Mouse (Mus musculus) kidney, embryonic 16.5 days (tissue): Measurements from ENCODE around the gene Tmem183a. TPM values are rescaled to one million over a fixed set of nuclear protein-coding genes. Genes with fewer than 3 reads are reported as not detected.
A peak's percentile ranks its signal among the peaks of the same experiment; 100 is the strongest.

Source experiments
- ATAC-seq: fragments of 200-750 bp; cut with Nextera tagmentation; 2 replicates; pipeline ENCODE4 v1.8.0; 2017; ENCODE audit warnings: moderate TSS enrichment; ENCODE audit not compliant: low FRiP score, low TSS enrichment
- H3K27ac ChIP-seq: fragments of 300-500 bp; sonication (generic); 2 replicates; pipeline ENCODE4 v1.5.1; 2014; ENCODE audit warnings: low read length
- H3K27me3 ChIP-seq: fragments of 300-500 bp; sonication (generic); 2 replicates; pipeline ENCODE4 v1.6.1; 2014; ENCODE audit warnings: low read length, control low read depth, mixed read lengths; ENCODE audit not compliant: insufficient read depth
- H3K36me3 ChIP-seq: fragments of 300-500 bp; sonication (generic); 2 replicates; pipeline ENCODE4 v1.6.1; 2014; ENCODE audit warnings: low read length, control low read depth, mixed read lengths; ENCODE audit not compliant: insufficient read depth
- H3K4me1 ChIP-seq: fragments of 300-500 bp; sonication (generic); 2 replicates; pipeline ENCODE4 v1.6.1; 2014; ENCODE audit warnings: low read length, control low read depth, mixed read lengths; ENCODE audit not compliant: insufficient read depth
- H3K4me2 ChIP-seq: fragments of 300-500 bp; sonication (generic); replicated peaks from 2 replicates; pipeline ENCODE4 v1.6.1; 2014; ENCODE audit warnings: low read depth, low read length
- H3K4me3 ChIP-seq: fragments of 300-500 bp; sonication (generic); 2 replicates; pipeline ENCODE4 v1.5.1; 2014; ENCODE audit warnings: mild to moderate bottlenecking, low read length
- H3K9ac ChIP-seq: fragments of 300-500 bp; sonication (generic); replicated peaks from 2 replicates; pipeline ENCODE4 v1.6.1; 2014; ENCODE audit warnings: low read length
- H3K9me3 ChIP-seq: fragments of 300-500 bp; sonication (generic); 2 replicates; pipeline ENCODE4 v1.6.1; 2016; ENCODE audit warnings: low read length, control low read depth
- WGBS: fragments of 180-500 bp; shearing (Covaris S2); extraction: QIAGEN DNeasy Blood & Tissue Kit; methylation state at CpG from one replicate; pipeline ENCODE4 v1.1.7; 2014; 5-methylcytosine and 5-hydroxymethylcytosine counted together
- polyA plus RNA-seq: library from polyadenylated mRNA; unstranded; fragments of >200 nt; fragmentation: Nextera tagmentation; extraction: Ambion mirVana; gene quantifications from 2 replicates; pipeline ENCODE4 v1.2.1, GENCODE M21; 2015

Tmem183a gene
- polyA plus RNA-seq, 1 experiment from 2014 or later, result 88.8 TPM

DNA sequence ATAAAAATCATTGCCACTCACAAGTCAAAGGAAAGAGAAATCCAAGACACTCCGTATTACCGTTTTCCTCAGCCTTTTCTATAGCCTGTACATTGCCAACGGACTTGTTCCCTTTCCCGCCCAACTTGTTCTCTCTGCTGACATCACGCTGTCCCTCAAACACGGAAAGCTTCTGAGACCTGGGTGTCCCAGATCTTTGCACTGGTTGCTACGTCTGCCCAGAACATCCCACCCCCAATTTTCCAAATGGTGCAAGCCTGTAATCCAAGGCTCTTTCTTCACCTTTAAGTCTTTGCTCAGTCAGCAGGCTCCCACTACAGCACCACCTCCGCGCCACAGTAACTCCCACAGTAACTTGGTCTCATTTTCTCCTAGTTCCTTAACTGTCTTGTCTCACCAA, 56.8 kb downstream of the Tmem183a start:
- no peak overlapping the region for H3K4me3 ChIP-seq
- H3K36me3 ChIP-seq, result no peaks in the 10 kb centered on the region
- H3K9ac ChIP-seq, result no peak overlapping the region
- H3K4me1 ChIP-seq, result peaks cover 9% of the 10 kb centered on the region
- no peak overlapping the region for H3K4me2 ChIP-seq
- ATAC-seq, result no peak
- WGBS, result 89% methylated on average over 9 of the region's 9 CpGs
- no peaks in the 10 kb centered on the region for H3K9me3 ChIP-seq
- H3K27me3 ChIP-seq, result peaks cover 2% of the 10 kb centered on the region; the same call in 1 of the 2 replicates
- H3K27ac ChIP-seq, result no peak overlapping the region

DNA sequence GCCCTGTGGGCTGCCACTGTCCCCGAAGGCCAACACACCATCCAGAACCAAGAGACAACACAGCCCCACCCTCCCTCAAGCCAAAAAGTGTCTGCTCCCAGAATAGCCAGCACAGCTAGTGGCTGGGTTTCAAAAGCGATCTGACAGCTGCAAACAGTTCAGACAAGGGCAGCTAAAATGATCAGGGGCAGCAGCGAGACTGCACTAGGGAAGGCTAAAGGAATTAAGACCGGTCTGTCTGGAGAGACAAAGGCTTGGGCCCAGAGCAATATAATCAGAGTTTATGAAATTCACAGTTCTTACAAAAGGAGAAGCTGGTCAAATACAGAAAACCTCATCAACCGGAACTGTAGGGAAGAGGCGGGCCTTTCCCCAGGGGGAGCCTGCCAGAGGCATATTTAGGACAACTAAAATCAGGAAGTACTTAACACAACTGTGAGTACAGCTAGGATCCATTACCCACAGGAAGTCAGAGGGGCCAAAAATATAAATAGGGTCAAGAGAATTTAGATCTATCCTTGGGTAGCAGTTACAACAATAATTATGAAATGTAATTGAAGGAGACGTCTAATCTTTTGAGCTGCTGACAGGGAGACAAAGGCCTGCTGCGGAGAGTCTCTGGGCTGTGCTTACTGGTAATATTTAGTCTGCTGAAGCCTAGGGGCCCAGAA, 59.1 kb downstream of the Tmem183a start:
- H3K4me1 ChIP-seq, result peaks cover 14% of the 10 kb centered on the region
- no peaks in the 10 kb centered on the region for H3K9me3 ChIP-seq
- H3K9ac ChIP-seq, result no peak overlapping the region
- H3K4me3 ChIP-seq, result no peak overlapping the region
- H3K27me3 ChIP-seq, result peaks cover 15% of the 10 kb centered on the region
- peak overlapping the region; percentile 64; the same call in 1 of the 2 replicates for H3K27ac ChIP-seq
- no peak for ATAC-seq
- no peak overlapping the region for H3K4me2 ChIP-seq
- 46% methylated on average over 8 of the region's 8 CpGs for WGBS
- H3K36me3 ChIP-seq, result no peaks in the 10 kb centered on the region

DNA sequence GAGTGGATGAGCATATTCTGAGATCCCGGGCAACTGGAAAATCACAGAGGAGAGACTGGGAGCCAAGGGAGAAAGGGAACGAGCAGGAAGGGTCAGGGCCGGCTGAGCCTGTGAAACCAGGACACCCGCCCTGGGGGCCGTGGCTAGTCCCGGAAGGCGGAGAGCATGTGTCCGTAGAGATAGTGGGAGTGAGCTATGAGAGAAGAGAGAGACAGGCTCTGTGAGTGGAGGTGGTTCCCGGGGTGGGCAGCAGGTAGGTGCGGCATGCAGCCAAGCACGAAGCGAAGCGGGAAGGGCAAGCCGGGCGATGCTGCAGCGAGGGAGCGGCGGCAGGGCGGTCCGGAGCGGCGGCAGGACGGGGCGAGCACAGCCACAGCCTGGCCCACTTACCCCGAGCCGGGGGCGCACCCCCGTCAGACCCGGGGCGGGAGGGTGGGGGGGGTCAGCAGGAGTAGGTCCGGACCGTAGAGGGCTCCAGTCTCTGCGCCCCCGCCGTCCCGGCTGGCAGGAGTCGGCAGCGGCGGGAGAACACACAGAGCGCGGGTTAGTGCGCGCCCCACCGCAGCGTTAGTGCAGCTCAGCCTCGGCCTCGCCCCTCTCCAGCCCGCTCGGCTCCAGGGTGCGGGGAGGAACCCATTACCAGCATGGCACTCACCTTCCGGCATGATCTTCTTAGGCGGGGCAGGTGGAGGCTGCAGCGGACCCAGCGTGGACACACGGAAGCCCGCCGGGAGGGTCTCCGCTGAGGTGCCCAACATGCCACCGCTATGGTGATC, 63.0 kb downstream of the Tmem183a start:
- peak overlapping the region; percentile 68 for H3K9ac ChIP-seq

DNA sequence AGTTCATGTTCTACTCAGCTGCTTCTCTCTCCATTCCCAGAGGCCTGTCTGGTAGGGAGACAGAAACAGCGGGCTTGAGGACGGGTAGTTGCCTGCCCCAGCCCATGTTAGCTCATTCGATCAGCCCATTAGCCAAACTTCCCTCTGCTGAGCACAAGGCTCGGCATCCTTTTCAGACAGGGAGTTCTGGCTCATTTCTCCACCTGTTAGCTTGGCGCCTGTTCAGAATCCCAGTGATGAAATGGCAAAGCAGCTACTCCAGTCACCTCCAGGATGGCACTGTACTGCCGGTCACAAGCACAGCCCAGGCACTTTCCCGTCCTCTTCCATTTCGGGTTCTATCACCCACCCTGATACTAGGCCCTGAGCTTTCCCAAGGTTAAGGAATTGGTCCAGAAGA, 64.5 kb downstream of the Tmem183a start:
- no peak overlapping the region for H3K27ac ChIP-seq
- H3K9ac ChIP-seq, result no peak overlapping the region
- H3K9me3 ChIP-seq, result no peaks in the 10 kb centered on the region
- WGBS, result 86% methylated on average over 8 of the region's 8 CpGs
- H3K27me3 ChIP-seq, result peaks cover 16% of the 10 kb centered on the region
- H3K4me2 ChIP-seq, result no peak overlapping the region
- H3K4me3 ChIP-seq, result no peak overlapping the region
- no peak for ATAC-seq
- H3K4me1 ChIP-seq, result peaks cover 5% of the 10 kb centered on the region
- no peaks in the 10 kb centered on the region for H3K36me3 ChIP-seq

More for the DNA sequence above, 63.0 kb downstream of the Tmem183a start:
- peaks cover 16% of the 10 kb centered on the region for H3K27me3 ChIP-seq
- 2% methylated on average over 54 of the region's 59 CpGs for WGBS
- H3K36me3 ChIP-seq, result no peaks in the 10 kb centered on the region
- peak; percentile 44; the same call in 1 of the 2 replicates for ATAC-seq
- no peaks in the 10 kb centered on the region for H3K9me3 ChIP-seq
- H3K4me2 ChIP-seq, result peak overlapping the region; percentile 95
- H3K4me3 ChIP-seq, result peak overlapping the region; percentile 56
- no peak overlapping the region for H3K27ac ChIP-seq
- peaks cover 14% of the 10 kb centered on the region for H3K4me1 ChIP-seq

Other genes starting within 250 kb of the Tmem183a start
- gene Chil1, start 179.8 kb downstream of the Tmem183a start, polyA plus RNA-seq, result 0.85 and 1.4 TPM in 2 replicates
- 1.6 and 1.7 TPM in 2 replicates for gene Mybph, start 168.5 kb downstream of the Tmem183a start, polyA plus RNA-seq
- gene Adora1, start 126.5 kb downstream of the Tmem183a start, polyA plus RNA-seq, result 10.4 and 10.6 TPM in 2 replicates
- 2.4 and 3.4 TPM in 2 replicates for gene Myog, start 72.0 kb downstream of the Tmem183a start, polyA plus RNA-seq
- gene Ppfia4, start 29.1 kb downstream of the Tmem183a start, polyA plus RNA-seq, result 3.6 and 3.9 TPM in 2 replicates
- not detected in 2 replicates for gene 4933406M09Rik, start 24.0 kb upstream of the Tmem183a start, polyA plus RNA-seq
- 42.7 and 44.1 TPM in 2 replicates for gene Cyb5r1, start 43.6 kb upstream of the Tmem183a start, polyA plus RNA-seq
- 98.2 and 101 TPM in 2 replicates for gene Adipor1, start 53.4 kb upstream of the Tmem183a start, polyA plus RNA-seq
- 32.4 and 35.4 TPM in 2 replicates for gene Klhl12, start 93.6 kb upstream of the Tmem183a start, polyA plus RNA-seq
- gene Rabif, start 132.7 kb upstream of the Tmem183a start, polyA plus RNA-seq, result 46.9 and 47.0 TPM in 2 replicates
- gene Mgat4e, start 187.7 kb upstream of the Tmem183a start, polyA plus RNA-seq, result not detected in 2 replicates
- 47.4 and 55.4 TPM in 2 replicates for gene Kdm5b, start 198.2 kb upstream of the Tmem183a start, polyA plus RNA-seq